Mouse (Mus musculus): Measurements from ENCODE around the gene Rasa4.
"Not testable (repeated sequence)": the region's sequence is repeated elsewhere in the genome, so short reads cannot be mapped to it uniquely, and the experiment has no call there.

Rasa4 gene

GRCm38 (mm10) chr5:136066404-136067148 lies 17.1 kb upstream of the Rasa4 start:
- not testable (repeated sequence) for DNase-seq (ENCODE audit: extremely low spot score)

DNA sequence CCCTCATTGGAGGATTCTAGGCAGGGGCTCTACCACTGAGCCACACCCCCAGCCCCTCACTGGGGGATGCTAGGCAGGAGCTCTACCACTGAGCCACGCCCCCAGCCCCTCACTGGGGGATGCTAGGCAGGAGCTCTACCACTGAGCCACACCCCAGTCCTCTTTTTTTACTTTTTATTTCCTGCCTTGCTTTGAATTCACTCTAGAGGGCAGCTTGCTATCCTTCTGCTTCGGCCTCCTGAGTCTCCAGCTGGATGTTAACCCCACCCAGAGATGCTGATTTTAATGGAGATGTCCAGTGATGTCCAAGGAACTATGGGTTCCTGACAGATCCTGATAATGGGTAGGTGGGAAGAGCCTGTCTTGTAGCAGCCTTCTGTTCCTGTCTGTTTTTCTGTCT lies 14.3 kb upstream of the Rasa4 start:
- DNase-seq (ENCODE audit: extremely low spot score), result no peak

DNA sequence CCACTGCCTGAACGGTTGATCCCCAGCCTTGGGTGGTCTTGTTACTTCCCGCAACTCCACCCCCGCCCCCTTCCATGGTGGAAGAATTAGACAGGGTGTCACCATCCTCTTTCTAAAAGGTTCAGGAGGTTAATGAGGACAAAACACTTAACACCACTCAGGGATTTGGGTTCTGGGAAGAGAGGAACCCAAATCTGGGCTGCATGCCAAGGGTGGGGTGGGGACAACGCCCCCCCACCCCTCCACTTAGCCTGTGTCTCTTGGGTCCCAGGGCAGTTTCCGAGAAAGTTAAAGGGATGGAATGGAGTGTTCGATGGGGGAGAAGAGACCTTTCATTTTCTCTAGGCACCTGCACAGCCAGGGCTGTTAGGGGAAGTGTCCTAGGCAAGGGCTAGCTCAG lies 10.7 kb upstream of the Rasa4 start:
- no peak for DNase-seq (ENCODE audit: extremely low spot score)

GRCm38 (mm10) chr5:136073526-136073925 lies 10.2 kb upstream of the Rasa4 start:
- DNase-seq (ENCODE audit: extremely low spot score), result no peak

- DNase-seq (ENCODE audit: extremely low spot score), result no peak
These were observed 8.6 kb upstream of the Rasa4 start for GRCm38 (mm10) chr5:136075076-136075475.

GRCm38 (mm10) chr5:136076284-136076683 lies 7.4 kb upstream of the Rasa4 start:
- DNase-seq (ENCODE audit: extremely low spot score), result no peak

- DNase-seq (ENCODE audit: extremely low spot score), result no peak
These were observed 6.6 kb upstream of the Rasa4 start for GRCm38 (mm10) chr5:136077001-136077550.

DNA sequence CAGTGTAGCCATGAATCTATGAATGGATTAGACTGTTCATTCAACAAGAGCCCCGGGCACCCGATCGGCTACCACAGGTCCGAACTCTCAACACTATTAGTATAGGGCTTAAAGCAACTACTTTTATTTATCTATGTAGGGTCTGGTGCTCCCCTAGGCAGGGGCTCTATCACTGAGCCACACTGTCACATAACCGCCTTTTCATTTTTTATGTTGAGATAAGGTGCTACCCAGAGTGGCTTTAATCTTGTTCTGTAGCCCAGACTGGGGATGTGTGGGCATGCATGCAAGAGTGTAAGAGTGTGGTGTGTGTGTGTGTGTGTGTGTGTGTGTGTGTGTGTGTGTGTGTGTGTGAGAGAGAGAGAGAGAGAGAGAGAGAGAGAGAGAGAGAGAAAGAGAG lies 5.6 kb upstream of the Rasa4 start:
- no peak for DNase-seq (ENCODE audit: extremely low spot score)

GRCm38 (mm10) chr5:136082345-136082744 lies 1.4 kb upstream of the Rasa4 start:
- no peak for DNase-seq (ENCODE audit: extremely low spot score)

- DNase-seq (ENCODE audit: extremely low spot score), result no peak
These were observed 597 bp downstream of the Rasa4 start for GRCm38 (mm10) chr5:136084144-136084881.

DNA sequence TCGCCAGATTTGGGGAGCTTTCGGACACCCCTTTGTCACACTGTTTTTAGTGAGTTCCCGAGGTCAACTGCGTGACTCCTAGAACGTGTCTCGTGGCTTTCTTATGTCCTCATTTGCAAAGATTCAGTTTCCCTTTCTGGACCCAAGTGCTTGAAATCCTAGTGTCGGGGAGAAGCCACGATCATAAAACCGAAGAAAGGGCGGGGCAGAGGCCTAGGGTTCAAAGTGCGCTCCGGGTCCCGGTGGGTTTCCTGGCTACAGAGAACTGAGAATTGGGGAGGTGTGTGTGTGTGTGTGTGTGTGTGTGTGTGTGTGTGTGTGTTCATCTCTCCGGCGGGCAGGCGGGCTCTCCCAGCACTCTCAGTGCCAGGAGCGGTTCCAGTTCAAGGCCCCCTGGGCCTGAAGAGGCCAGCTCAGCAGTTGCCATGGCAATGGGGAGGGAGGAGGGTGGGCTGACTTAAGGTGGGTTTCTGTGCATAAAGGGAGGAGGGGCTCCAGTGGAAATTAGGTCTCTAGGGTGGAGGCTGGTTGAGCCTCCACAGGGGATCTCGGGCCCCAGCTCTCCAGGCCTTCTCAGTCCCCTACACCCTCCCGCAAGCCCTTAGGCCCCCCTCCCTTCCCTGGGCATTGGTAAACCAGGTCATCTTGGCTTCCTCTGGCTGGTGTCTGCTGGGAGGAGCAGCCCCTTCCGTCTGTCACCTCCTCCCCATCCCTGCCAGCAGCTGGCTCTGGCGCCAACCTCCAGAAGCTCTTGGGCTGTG lies 1.4 kb downstream of the Rasa4 start:
- peak; percentile 38 for DNase-seq (ENCODE audit: extremely low spot score)

- no peak for DNase-seq (ENCODE audit: extremely low spot score)
These were observed 2.6 kb downstream of the Rasa4 start for GRCm38 (mm10) chr5:136086290-136086689.

GRCm38 (mm10) chr5:136088821-136089575 lies 5.3 kb downstream of the Rasa4 start:
- DNase-seq (ENCODE audit: extremely low spot score), result no peak

GRCm38 (mm10) chr5:136091927-136092326 lies 8.2 kb downstream of the Rasa4 start:
- no peak for DNase-seq (ENCODE audit: extremely low spot score)

DNA sequence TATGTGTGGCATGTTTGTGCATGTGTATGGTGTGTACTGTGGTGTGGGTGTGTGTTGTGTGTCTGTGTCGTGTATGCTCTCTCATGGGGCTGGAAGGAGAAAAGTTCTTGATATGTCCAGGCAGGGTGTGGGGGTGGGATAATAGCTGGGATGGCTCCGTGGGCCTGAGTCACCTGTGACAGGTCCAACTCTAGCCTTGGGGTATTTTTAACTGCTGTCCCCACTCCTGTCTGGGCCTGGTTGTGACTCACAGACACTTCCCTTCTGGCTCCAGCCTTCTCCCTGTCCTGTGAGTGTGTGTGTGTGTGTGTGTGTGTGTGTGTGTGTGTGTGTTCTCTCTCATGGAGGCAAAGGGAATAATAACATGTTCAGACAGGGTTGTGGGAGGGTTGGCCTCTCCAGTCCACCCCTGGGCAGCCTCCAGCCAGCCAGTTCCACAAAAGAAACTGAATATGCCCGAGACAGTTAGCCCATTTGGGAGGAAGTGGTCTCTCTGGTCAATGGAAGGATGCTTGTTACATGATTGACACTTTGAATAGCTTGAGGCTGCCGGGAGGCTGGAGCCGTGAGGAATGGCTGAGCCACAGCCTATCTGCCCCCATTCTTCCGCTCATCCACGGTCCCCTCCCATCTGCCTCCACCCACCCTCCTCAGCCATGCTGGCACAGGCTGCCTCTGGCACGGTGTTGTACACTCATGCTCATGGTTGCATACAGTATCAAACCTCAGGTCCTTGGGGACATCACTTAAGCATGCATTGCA lies 10.7 kb downstream of the Rasa4 start:
- no peak for DNase-seq (ENCODE audit: extremely low spot score)

DNA sequence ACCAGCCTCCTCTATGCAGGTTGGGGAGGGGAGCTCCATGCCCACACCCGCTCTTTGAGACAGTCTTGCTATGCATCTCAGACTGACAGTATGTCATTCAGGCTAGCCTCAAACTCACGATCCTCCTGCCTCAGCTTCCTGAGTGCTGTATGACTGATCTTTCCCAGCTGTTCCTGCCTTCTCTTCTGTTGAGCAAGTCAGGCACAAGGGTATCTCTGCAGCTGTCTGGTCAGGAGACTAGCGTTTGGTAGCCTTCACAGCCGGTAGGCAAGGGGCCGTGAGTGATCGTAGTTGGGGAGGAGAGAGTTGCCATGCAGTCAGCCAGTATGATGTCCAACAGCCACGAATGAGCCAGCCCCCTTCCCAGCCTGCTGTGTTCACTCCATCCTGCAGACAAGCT lies 11.4 kb downstream of the Rasa4 start:
- DNase-seq (ENCODE audit: extremely low spot score), result no peak

DNA sequence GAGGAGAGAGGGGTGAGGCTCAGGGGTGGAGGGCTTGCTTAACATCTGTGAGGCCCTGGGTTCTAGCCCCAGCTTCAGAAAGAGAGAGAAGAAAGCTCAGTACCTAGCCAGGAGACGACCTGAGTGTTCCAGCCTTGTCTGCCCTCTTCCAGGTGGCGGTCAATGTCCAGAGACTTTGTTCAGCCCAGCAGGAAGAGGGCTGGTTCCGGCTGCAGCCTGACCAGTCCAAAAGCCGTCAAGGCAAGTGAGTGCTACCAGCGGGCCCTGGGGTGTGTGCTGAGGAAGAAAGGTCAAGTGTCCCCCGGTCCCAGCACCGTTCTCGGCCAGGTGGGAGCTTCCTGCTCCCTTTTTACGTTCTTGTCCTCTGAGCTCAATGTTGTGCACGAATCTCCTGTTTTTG lies 14.8 kb downstream of the Rasa4 start:
- no peak for DNase-seq (ENCODE audit: extremely low spot score)

DNA sequence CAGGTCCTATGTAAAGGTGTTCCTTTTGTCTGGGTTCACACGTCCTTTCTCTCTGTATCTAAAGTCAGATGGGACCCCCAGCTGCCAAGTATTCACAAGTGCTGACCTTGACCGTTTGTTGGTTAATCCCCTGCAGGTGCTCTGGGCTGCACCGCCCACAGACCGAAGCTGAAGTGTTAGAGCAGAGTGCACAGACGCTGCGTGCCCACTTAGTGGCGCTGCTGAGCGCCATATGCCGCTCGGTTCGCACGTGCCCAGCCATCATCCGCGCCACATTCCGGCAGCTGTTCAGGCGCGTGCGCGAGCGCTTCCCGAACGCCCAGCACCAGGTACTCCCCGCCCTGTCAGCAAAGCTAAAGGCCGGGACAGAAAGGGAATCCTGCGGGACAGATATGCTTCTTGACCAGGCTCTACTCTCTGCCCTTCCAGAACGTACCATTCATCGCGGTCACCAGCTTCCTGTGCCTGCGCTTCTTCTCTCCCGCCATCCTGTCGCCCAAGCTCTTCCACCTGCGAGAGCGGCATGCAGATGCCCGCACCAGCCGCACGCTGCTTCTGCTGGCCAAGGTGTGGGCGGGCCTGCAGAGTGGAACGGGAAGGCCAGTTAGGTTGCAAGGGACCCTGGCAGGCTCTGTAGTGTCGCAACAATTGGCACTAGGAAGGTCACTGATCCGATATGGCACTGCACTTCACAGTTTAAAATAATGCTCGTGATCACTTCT lies 18.5 kb downstream of the Rasa4 start:
- peak; percentile 72 for DNase-seq (ENCODE audit: extremely low spot score)

GRCm38 (mm10) chr5:136104511-136104910 lies 20.8 kb downstream of the Rasa4 start:
- DNase-seq (ENCODE audit: extremely low spot score), result peak; percentile 26

GRCm38 (mm10) chr5:136108486-136108885 lies 24.8 kb downstream of the Rasa4 start:
- no peak for DNase-seq (ENCODE audit: extremely low spot score)

All from embryo, embryonic 9.5 days (tissue).